Mouse (Mus musculus) central nervous system, embryonic 14 days (tissue): ENCODE measurements around the gene Txnrd2. TPM values are rescaled to one million over a fixed set of nuclear protein-coding genes. Genes with fewer than 3 reads are reported as not detected.

Experiments
- polyA plus RNA-seq: library from polyadenylated mRNA; depleted of rRNA; stranded (reverse); fragments of >200 nt; gene quantifications from 2 replicates; pipeline ENCODE4 v1.2.3, GENCODE M21; 2012; rRNA removed

Txnrd2 gene
- polyA plus RNA-seq, result 19.2 and 20.1 TPM in 2 replicates

GRCm38 (mm10) chr16:18426215-18426791, at the start of gene Txnrd2:
TSS of gene Txnrd2 (plus strand) at chr16:18426384.

GRCm38 (mm10) chr16:18426802-18427280, 657 bp downstream of the Txnrd2 start, which contains the start of gene Comt:
TSS of gene Comt (minus strand) at chr16:18426852.

GRCm38 (mm10) chr16:18498558-18498990, 72.4 kb downstream of the Txnrd2 start, which contains the start of the genes Gnb1l and Rtl10:
TSS of gene Gnb1l (plus strand) at chr16:18498713.
TSS of gene Rtl10 (plus strand) at chr16:18498901.

Other genes starting within 250 kb of the Txnrd2 start
- gene Ccdc188, start 208.5 kb upstream of the Txnrd2 start, polyA plus RNA-seq, result 0.09 TPM in 1 of 2 replicates, not detected in the other
- gene Zdhhc8, start 191.2 kb upstream of the Txnrd2 start, polyA plus RNA-seq, result 51.3 and 56.7 TPM in 2 replicates
- gene Trmt2a, start 177.7 kb upstream of the Txnrd2 start, polyA plus RNA-seq, result 122 and 124 TPM in 2 replicates
- 244 and 269 TPM in 2 replicates for gene Ranbp1, start 177.7 kb upstream of the Txnrd2 start, polyA plus RNA-seq
- gene Gm49776, start 168.1 kb upstream of the Txnrd2 start, polyA plus RNA-seq, result 0.32 and 0.84 TPM in 2 replicates
- gene Dgcr8, start 137.1 kb upstream of the Txnrd2 start, polyA plus RNA-seq, result 81.7 and 91.3 TPM in 2 replicates
- gene Tango2, start 78.3 kb upstream of the Txnrd2 start, polyA plus RNA-seq, result 57.0 and 57.6 TPM in 2 replicates
- gene Arvcf, start 78.2 kb upstream of the Txnrd2 start, polyA plus RNA-seq, result 137 and 154 TPM in 2 replicates
- 57.9 and 65.8 TPM in 2 replicates for gene Comt, start 468 bp downstream of the Txnrd2 start, polyA plus RNA-seq
- 12.7 and 15.1 TPM in 2 replicates for gene Gnb1l, start 72.3 kb downstream of the Txnrd2 start, polyA plus RNA-seq
- gene Rtl10, start 72.5 kb downstream of the Txnrd2 start, polyA plus RNA-seq, result 7.7 and 10.5 TPM in 2 replicates
- 1.3 and 6.8 TPM in 2 replicates for gene Tbx1, start 164.3 kb downstream of the Txnrd2 start, polyA plus RNA-seq
- 13.7 and 16.3 TPM in 2 replicates for gene Gp1bb, start 196.0 kb downstream of the Txnrd2 start, polyA plus RNA-seq
- 101 and 103 TPM in 2 replicates for gene Gm49601, start 200.0 kb downstream of the Txnrd2 start, polyA plus RNA-seq
- gene Sept5, start 203.6 kb downstream of the Txnrd2 start, polyA plus RNA-seq, result 274 and 303 TPM in 2 replicates